Mouse (Mus musculus) cerebellum, adult 2 months (tissue): ENCODE measurements around the gene Atad1.

Source experiments
- CTCF ChIP-seq: fragments of 200-500 bp; IDR thresholded peaks from 2 replicates; pipeline ENCODE4 v1.5.1; 2011; ENCODE audit warnings: low read depth, mild to moderate bottlenecking, control low read depth, low read length, moderate library complexity, borderline replicate concordance; ENCODE audit not compliant: insufficient read depth
- POLR2A ChIP-seq: fragments of 200-500 bp; IDR thresholded peaks from 2 replicates; pipeline ENCODE4 v1.6.1; 2011; ENCODE audit warnings: low read length, control low read depth, borderline replicate concordance; ENCODE audit not compliant: insufficient read depth

- TF ChIP-seq CTCF (no peak), POLR2A (no peak)
These were observed 19.9 kb upstream of the Atad1 start for GRCm38 (mm10) chr19:32759357-32760024.
